Mouse (Mus musculus) heart, adult 2 months (tissue): ENCODE measurements at regions not wholly inside any gene's neighbourhood (a gene's known extent, or its start where the extent isn't known, plus 50 kb on each side); places are given as distances from the start of the nearest gene placed in this dataset.

Experiments
- DNase-seq, 2 experiments: peaks; one replicate each; pipeline ENCODE4 v3.0.0; 2021
- H3K27ac ChIP-seq: fragments of 200-600 bp; 2 replicates; pipeline ENCODE4 v1.8.1; 2022
- H3K27me3 ChIP-seq: fragments of 200-500 bp; 2 replicates; pipeline ENCODE4 v1.6.1; 2012; ENCODE audit warnings: mild to moderate bottlenecking, low read length, inconsistent platforms, mixed read lengths; ENCODE audit not compliant: control insufficient read depth, insufficient read depth
- H3K36me3 ChIP-seq: fragments of 200-500 bp; 2 replicates; pipeline ENCODE4 v1.6.1; 2012; ENCODE audit warnings: low read length, inconsistent platforms; ENCODE audit not compliant: control insufficient read depth, insufficient read depth
- H3K4me1 ChIP-seq: fragments of 200-500 bp; 2 replicates; pipeline ENCODE4 v1.6.1; 2011; ENCODE audit warnings: low read length; ENCODE audit not compliant: control insufficient read depth, insufficient read depth
- H3K4me3 ChIP-seq: fragments of 200-600 bp; 2 replicates; pipeline ENCODE4 v1.8.1; 2022
- H3K79me2 ChIP-seq: fragments of 200-500 bp; replicated peaks from 2 replicates; pipeline ENCODE4 v1.6.1; 2012; ENCODE audit warnings: mild to moderate bottlenecking, inconsistent platforms, low read length, moderate library complexity, mixed read lengths; ENCODE audit not compliant: control insufficient read depth, insufficient read depth
- H3K9ac ChIP-seq: fragments of 200-500 bp; 2 replicates; pipeline ENCODE4 v1.6.1; 2012; ENCODE audit warnings: low read depth, mild to moderate bottlenecking, control low read depth, inconsistent platforms, low read length, mixed read lengths
- CTCF ChIP-seq: fragments of 200-600 bp; IDR thresholded peaks from 2 replicates; pipeline ENCODE4 v1.8.1; 2022; ENCODE audit warnings: antibody characterized with exemption, mild to moderate bottlenecking, moderate library complexity
- EP300 ChIP-seq: fragments of 200-500 bp; IDR thresholded peaks from 2 replicates; pipeline ENCODE4 v1.6.1; 2011; ENCODE audit warnings: low read depth, low read length, control low read depth; ENCODE audit not compliant: insufficient read depth
- POLR2A ChIP-seq: fragments of 200-500 bp; IDR thresholded peaks from 2 replicates; pipeline ENCODE4 v1.6.1; 2011; ENCODE audit warnings: mild to moderate bottlenecking, low read depth, low read length, control low read depth; ENCODE audit not compliant: insufficient read depth
- whole genome bisulfite sequencing: fragments of 180-500 bp; shearing (Covaris S2); methylation state at CpG from one replicate; pipeline ENCODE4 v1.1.7; 2018; 5-methylcytosine and 5-hydroxymethylcytosine counted together
- intact Hi-C: fragments of 180-260 bp; cut with DNase I; formaldehyde crosslinking; loops from one replicate; pipeline ENCODE4 v1.15.1; 2025

DNA sequence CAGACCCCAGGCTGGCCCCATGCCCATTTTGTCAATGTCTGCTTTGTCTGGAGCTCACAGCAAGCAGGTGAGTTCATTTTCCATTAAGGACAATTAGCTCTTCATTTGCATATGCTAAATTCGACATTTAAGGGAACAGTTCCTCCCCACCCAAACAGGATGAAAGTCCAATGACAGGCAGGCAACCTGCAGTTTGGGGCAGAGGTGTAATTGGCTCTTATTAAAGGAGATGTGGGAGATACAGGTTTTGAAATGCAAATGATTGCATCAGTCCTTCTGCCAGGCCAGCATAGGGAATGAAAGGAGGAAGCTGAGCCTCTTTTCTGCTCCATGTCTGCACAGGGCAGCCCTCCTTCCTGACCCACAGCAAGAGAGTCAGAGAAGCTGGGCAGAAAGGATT is 96.2 kb upstream of the Zmiz1 start:
- no peak for DNase-seq
- Histone ChIP-seq H3K4me1 (peaks cover 14% of the 10 kb centered on the region), H3K79me2 (no peaks in the 10 kb centered on the region), H3K27ac (no peak overlapping the region), H3K27me3 (no peaks in the 10 kb centered on the region), H3K9ac (no peak overlapping the region), H3K36me3 (no peaks in the 10 kb centered on the region), H3K4me3 (no peak overlapping the region)
- TF ChIP-seq POLR2A (no peak), EP300 (no peak), CTCF (no peak)
- intact Hi-C loops, result no loop called here
- 41% methylated on average over 1 of the region's 1 CpGs for WGBS

DNA sequence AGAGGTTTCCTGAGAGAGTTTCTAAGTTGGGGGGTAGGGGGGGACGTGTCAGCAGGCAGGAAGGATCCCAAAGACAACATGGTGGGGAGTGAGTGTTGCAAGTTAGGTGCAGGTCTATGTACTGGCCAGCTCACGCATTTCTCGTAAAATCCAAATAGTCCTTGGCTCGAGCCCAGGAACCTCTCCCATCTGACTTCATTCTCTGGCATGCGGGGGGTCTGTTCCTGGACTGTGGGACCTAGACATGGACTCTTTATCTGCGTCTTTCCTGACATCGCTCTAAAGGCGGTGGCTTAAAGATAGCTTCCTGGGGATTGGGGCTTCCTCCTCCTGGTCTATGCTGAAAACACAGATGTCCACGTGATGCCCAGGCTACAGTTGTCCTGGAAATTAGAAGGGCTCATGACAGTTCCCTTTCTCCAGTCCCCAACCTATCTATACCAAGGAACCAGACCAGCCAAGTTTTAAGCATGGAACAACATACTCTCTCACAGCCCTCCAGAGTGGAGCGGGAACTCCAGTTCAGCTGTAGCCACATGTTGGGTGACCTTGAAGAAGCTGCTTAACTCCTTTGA is 93.7 kb upstream of the Zmiz1 start:
- TF ChIP-seq CTCF, result no peak
- no peak for TF ChIP-seq POLR2A
- TF ChIP-seq EP300, result 0 out of 2 replicates have a peak, but pooled peaks have one; percentile 15
- DNase-seq, result peak; percentile 50 to 56
- intact Hi-C loops, result no loop called here
- 28% methylated on average over 10 of the region's 10 CpGs for WGBS
- Histone ChIP-seq H3K27ac (no peak overlapping the region), H3K9ac (no peak overlapping the region), H3K36me3 (no peaks in the 10 kb centered on the region), H3K4me1 (peaks cover 9% of the 10 kb centered on the region), H3K4me3 (no peak overlapping the region), H3K79me2 (no peaks in the 10 kb centered on the region), H3K27me3 (no peaks in the 10 kb centered on the region)

DNA sequence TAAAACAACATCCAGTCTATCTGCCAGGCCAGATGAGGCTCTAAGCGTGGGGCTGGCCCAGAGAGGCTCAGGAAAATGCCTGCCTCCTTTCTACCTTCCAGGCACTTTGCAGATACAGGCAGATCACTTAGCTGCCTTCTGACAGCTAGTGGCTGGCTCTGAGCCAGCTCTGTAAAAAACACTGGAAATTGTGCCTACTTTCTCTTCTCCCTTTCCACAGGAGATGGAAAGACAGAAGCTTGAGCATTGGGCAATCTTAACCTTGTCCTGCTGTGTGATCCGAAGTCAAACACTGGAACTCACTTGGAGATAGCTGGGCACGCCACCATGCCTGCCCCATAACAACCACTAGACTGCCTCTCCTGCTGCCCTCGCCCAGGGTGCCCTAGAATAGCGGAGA is 93.0 kb upstream of the Zmiz1 start:
- Histone ChIP-seq H3K4me1 (peaks cover 10% of the 10 kb centered on the region), H3K27ac (no peak overlapping the region), H3K9ac (no peak overlapping the region), H3K36me3 (no peaks in the 10 kb centered on the region), H3K4me3 (no peak overlapping the region), H3K79me2 (no peaks in the 10 kb centered on the region), H3K27me3 (no peaks in the 10 kb centered on the region)
- WGBS, result 77% methylated on average over 5 of the region's 5 CpGs
- intact Hi-C loops, result no loop called here
- DNase-seq, result no peak
- TF ChIP-seq POLR2A (no peak), EP300 (no peak), CTCF (no peak)

DNA sequence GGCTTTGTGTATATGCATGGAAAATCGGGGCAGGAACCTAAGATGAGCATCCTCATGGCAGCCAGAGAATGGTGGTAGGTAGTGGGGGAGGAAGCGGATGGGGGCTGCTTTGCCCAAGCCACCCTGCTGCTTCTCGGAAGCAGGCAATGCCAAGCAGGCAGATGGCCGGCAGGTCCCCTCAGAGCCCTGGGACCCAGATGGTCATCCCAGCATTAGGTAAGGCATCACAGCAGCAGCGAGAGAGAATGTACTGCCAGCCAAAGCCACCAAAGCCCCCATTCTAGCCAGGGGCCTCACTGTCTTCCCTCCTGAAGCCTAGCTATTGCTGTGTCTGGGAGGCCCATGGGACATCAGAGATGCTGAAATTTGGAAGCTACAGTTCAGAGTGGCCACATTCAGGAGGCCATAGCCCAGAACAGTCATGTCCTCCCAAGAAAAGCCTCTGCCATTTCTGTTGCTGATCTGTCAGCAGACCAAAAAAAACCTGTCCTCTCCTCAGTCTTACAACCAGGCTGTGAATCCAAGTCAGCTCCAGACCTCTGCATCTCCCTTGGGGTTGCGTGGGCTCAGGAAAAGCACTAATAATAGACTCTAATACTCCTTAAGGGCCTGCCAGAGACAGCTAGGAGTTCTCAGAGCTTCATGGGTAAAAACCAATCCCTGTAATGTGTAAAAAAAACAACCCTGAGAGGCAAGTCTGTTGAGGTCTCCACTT is 88.5 kb upstream of the Zmiz1 start:
- Histone ChIP-seq H3K36me3 (no peaks in the 10 kb centered on the region), H3K9ac (no peak overlapping the region), H3K4me1 (peaks cover 12% of the 10 kb centered on the region), H3K27me3 (no peaks in the 10 kb centered on the region), H3K27ac (peak overlapping the region; percentile 51; the same call in 1 of the 2 replicates), H3K79me2 (no peaks in the 10 kb centered on the region), H3K4me3 (no peak overlapping the region)
- DNase-seq, result no peak
- TF ChIP-seq CTCF, result no peak
- no peak for TF ChIP-seq POLR2A
- intact Hi-C loops, result loop anchor here (2.0 kb wide), 1 partner anchor 60 kb away; no protein-coding TSS in a partner anchor
- WGBS, result 77% methylated on average over 6 of the region's 6 CpGs

DNA sequence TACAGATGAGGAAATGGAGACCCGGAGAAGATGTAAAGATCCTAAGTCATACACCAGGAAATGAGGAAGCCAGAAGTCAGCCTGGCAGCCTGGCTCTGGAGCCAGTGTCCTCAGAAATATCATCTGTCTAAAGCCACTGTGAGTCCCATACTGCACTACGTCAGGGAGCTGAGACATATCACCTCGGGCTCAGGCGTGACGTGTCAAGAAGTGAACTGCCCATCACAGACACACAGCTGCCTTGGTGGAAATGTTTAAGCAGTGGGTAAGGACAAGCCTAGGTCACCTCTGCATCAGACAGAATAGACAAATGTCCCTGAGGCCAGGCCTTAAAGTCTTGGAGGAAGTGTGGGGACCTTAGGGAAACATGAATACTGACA is 88.0 kb upstream of the Zmiz1 start:
- H3K36me3 ChIP-seq, result no peaks in the 10 kb centered on the region
- 48% methylated on average over 5 of the region's 5 CpGs for WGBS
- H3K4me1 ChIP-seq, result peaks cover 10% of the 10 kb centered on the region
- H3K4me3 ChIP-seq, result no peak overlapping the region
- no peaks in the 10 kb centered on the region for H3K27me3 ChIP-seq
- DNase-seq, result no peak
- H3K27ac ChIP-seq, result peak overlapping the region; percentile 51
- TF ChIP-seq POLR2A (no peak), CTCF (no peak), EP300 (no peak)
- no peak overlapping the region for H3K9ac ChIP-seq
- intact Hi-C loops, result loop anchor here (2.0 kb wide), 1 partner anchor 60 kb away; no protein-coding TSS in a partner anchor
- no peaks in the 10 kb centered on the region for H3K79me2 ChIP-seq

DNA sequence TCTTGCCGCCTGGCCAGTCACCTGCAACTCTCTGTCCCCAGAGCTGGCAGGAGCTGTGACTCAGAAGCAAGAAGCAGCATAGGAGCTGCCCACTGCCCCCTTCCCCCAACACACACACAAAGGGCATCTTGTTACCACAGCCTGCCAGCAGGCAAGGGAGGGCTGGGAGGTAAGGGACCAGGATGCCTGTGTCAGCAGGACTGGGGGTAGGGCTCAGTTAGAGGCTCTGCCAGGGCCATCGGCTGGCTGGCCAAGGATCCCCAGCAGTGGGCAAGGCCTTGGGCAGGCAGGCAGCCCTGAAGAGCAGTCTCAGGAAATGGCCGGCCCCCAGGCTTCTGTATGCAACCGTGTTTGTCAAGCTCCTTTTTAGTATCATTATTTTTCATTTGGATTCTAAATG is 87.3 kb upstream of the Zmiz1 start:
- no peaks in the 10 kb centered on the region for H3K36me3 ChIP-seq
- H3K79me2 ChIP-seq, result no peaks in the 10 kb centered on the region
- TF ChIP-seq POLR2A (no peak), CTCF (0 out of 2 replicates have a peak, but pooled peaks have one; percentile 2)
- WGBS, result 32% methylated on average over 4 of the region's 4 CpGs
- H3K9ac ChIP-seq, result no peak overlapping the region
- H3K4me3 ChIP-seq, result no peak overlapping the region
- intact Hi-C loops, result loop anchor here (2.0 kb wide), 1 partner anchor 61 kb away; no protein-coding TSS in a partner anchor
- H3K4me1 ChIP-seq, result peaks cover 6% of the 10 kb centered on the region
- DNase-seq, result peak in 1 of 2 experiments; percentile 66
- peak overlapping the region; percentile 51 for H3K27ac ChIP-seq
- no peaks in the 10 kb centered on the region for H3K27me3 ChIP-seq
